Mouse (Mus musculus): ENCODE measurements around the gene Cacng8. TPM values are rescaled to one million over a fixed set of nuclear protein-coding genes. Genes with fewer than 3 reads are reported as not detected.
"Not testable (repeated sequence)": the region's sequence is repeated elsewhere in the genome, so short reads cannot be mapped to it uniquely, and the experiment has no call there.

Gene Cacng8
- polyA plus RNA-seq, 1 experiment from 2014 or later = 5.1 TPM

DNA sequence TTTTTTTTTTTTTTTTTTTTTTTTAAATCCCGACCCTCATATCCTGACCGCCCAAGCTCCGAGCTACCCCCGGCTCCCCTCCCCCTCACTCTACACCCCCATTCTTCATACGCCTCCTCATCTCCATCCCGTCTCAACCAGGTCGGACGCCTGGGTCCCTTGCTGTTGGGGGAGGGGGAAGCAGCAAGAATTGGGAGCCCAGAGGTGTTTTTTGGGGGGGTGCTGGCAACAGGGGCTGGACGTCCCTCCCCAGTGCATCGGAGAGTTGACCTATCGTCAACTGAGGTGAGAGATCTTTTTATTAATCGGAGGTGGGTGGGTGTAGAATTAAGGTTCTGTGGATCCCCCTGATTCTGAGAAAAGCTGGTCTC is 583 bp downstream of the Cacng8 start:
- no peaks in the 10 kb centered on the region for H3K4me1 ChIP-seq (replicated peaks; ENCODE audit: control insufficient read depth, insufficient read depth, low read length)
- H3K27me3 ChIP-seq (ENCODE audit: control insufficient read depth, insufficient read depth, low read length) = no peaks in the 10 kb centered on the region
- H3K4me3 ChIP-seq (ENCODE audit: low read depth, low read length) = peak overlapping the region; percentile 31
- no peaks in the 10 kb centered on the region for H3K9me3 ChIP-seq (ENCODE audit: control insufficient read depth, low read length)
- ATAC-seq (ENCODE audit: low FRiP score) = peak; percentile 43
- no peaks in the 10 kb centered on the region for H3K36me3 ChIP-seq (ENCODE audit: control insufficient read depth, insufficient read depth, low read length)
- H3K9ac ChIP-seq (ENCODE audit: low read depth, low read length) = peak overlapping the region; percentile 53
- H3K4me2 ChIP-seq (replicated peaks; ENCODE audit: low read depth, low read length) = peak overlapping the region; percentile 70
- WGBS = 3% methylated on average over 12 of the region's 12 CpGs
- peak; percentile 26 for DNase-seq (ENCODE audit: low spot score)
- H3K27ac ChIP-seq (ENCODE audit: low read depth, low read length) = no peak overlapping the region

DNA sequence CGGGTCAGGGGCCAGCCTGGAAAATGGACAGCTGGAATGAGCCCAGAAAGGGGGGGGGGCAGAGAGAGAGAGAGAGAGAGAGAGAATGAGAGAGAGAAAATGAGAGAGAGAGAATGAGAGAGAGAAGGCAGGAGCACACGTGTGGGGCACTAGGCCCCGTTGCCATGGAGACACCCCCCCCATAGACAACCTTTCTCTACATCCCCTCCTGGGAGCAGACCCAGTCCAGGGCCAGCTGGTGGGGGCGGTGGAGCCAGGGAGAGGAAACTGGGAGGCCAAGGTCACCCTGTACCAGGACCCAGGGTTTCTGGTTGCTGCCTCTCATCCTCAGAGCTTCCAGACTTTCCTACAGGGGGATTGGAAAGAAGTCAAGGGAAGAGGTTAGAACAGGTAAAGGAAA is 1.3 kb downstream of the Cacng8 start:
- ATAC-seq (ENCODE audit: low FRiP score) (peak; percentile 69), DNase-seq (ENCODE audit: low spot score) (peak; percentile 52)
- no peak overlapping the region for H3K27ac ChIP-seq (ENCODE audit: low read depth, low read length)
- no peaks in the 10 kb centered on the region for H3K9me3 ChIP-seq (ENCODE audit: control insufficient read depth, low read length)
- no peaks in the 10 kb centered on the region for H3K4me1 ChIP-seq (replicated peaks; ENCODE audit: control insufficient read depth, insufficient read depth, low read length)
- no peaks in the 10 kb centered on the region for H3K36me3 ChIP-seq (ENCODE audit: control insufficient read depth, insufficient read depth, low read length)
- H3K4me3 ChIP-seq (ENCODE audit: low read depth, low read length) = no peak overlapping the region
- no peaks in the 10 kb centered on the region for H3K27me3 ChIP-seq (ENCODE audit: control insufficient read depth, insufficient read depth, low read length)
- H3K4me2 ChIP-seq (replicated peaks; ENCODE audit: low read depth, low read length) = peak overlapping the region; percentile 70; the same call in 1 of the 2 replicates
- H3K9ac ChIP-seq (ENCODE audit: low read depth, low read length) = no peak overlapping the region
- 9% methylated on average over 4 of the region's 4 CpGs for WGBS

DNA sequence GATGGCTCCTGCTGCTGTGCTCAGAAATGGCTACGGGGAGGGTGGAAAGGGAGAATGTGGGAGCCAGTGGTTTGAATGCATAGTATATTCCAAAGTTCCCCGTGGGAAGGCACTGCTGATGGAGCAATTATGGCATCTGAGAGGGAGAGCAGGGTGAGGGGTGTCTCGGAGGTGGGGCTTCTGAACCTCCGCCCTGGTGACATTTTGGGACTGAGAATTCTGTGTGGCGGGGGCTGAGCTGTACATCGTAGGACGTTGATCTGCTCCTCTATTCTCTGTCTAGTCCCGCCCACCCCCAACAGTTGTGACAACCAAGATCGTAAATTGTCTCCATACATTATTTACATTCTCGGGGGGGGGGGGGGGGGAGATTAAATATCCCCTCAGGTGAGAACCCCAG is 6.9 kb downstream of the Cacng8 start:
- Histone ChIP-seq H3K4me2 (replicated peaks; ENCODE audit: low read depth, low read length) (no peak overlapping the region), H3K4me3 (ENCODE audit: low read depth, low read length) (no peak overlapping the region)
- WGBS = 63% methylated on average over 9 of the region's 10 CpGs

DNA sequence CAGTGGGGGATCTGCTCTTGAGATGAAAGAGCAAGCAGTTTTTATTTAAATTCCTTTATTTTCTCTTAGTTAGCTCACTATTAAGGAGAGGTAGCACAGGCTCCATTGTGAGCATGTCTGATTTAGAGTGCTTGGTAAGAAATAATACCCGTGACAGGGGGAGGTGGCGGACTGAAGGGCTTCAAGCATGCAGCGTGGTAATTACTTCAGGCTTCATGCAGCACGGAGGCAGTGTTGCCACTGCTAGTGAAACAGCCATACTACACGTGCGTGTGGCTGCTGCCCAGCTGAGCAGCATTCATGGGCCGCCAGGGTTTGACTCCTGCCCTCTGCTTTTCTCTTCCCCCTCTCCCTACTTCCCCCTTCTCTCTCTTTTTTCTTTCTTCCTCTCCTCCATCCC is 7.3 kb downstream of the Cacng8 start:
- Histone ChIP-seq H3K27ac (ENCODE audit: low read depth, low read length) (no peak overlapping the region), H3K9ac (ENCODE audit: low read depth, low read length) (no peak overlapping the region), H3K9me3 (ENCODE audit: control insufficient read depth, low read length) (no peaks in the 10 kb centered on the region), H3K4me2 (replicated peaks; ENCODE audit: low read depth, low read length) (no peak overlapping the region), H3K36me3 (ENCODE audit: control insufficient read depth, insufficient read depth, low read length) (no peaks in the 10 kb centered on the region), H3K27me3 (ENCODE audit: control insufficient read depth, insufficient read depth, low read length) (no peaks in the 10 kb centered on the region), H3K4me1 (replicated peaks; ENCODE audit: control insufficient read depth, insufficient read depth, low read length) (no peaks in the 10 kb centered on the region), H3K4me3 (ENCODE audit: low read depth, low read length) (no peak overlapping the region)
- peak; percentile 24 for DNase-seq (ENCODE audit: low spot score)
- 27% methylated on average over 7 of the region's 7 CpGs for WGBS
- peak; percentile 83 for ATAC-seq (ENCODE audit: low FRiP score)

More for the DNA sequence above, 6.9 kb downstream of the Cacng8 start:
- Histone ChIP-seq H3K9me3 (ENCODE audit: control insufficient read depth, low read length) (no peaks in the 10 kb centered on the region), H3K4me1 (replicated peaks; ENCODE audit: control insufficient read depth, insufficient read depth, low read length) (no peaks in the 10 kb centered on the region), H3K27ac (ENCODE audit: low read depth, low read length) (no peak overlapping the region), H3K27me3 (ENCODE audit: control insufficient read depth, insufficient read depth, low read length) (no peaks in the 10 kb centered on the region), H3K36me3 (ENCODE audit: control insufficient read depth, insufficient read depth, low read length) (no peaks in the 10 kb centered on the region), H3K9ac (ENCODE audit: low read depth, low read length) (no peak overlapping the region)
- ATAC-seq (ENCODE audit: low FRiP score) (peak; percentile 48), DNase-seq (ENCODE audit: low spot score) (no peak)

DNA sequence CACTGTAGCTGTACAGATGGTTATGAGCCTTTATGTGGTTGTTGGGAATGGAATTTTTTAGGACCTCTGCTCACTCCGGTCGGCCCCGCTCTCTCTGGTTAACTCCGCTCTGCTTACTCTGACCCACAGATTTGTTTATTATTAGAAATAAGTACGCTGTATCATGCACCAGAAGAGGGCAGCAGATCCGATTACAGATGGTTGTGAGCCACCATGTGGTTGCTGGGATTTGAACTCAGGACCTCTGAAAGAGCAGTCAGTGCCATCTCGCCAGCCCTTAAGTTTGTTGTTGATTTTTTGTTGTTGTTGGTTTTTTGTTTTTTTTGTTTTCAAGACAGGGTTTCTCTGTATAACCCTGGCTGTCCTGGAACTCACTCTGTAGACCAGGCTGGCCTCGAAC is 7.9 kb downstream of the Cacng8 start:
- 97% methylated on average over 8 of the region's 8 CpGs for WGBS
- H3K36me3 ChIP-seq (ENCODE audit: control insufficient read depth, insufficient read depth, low read length); ATAC-seq (ENCODE audit: low FRiP score); H3K4me3 ChIP-seq (ENCODE audit: low read depth, low read length); H3K27ac ChIP-seq (ENCODE audit: low read depth, low read length); H3K27me3 ChIP-seq (ENCODE audit: control insufficient read depth, insufficient read depth, low read length); DNase-seq (ENCODE audit: low spot score); H3K9me3 ChIP-seq (ENCODE audit: control insufficient read depth, low read length); H3K9ac ChIP-seq (ENCODE audit: low read depth, low read length); H3K4me2 ChIP-seq (replicated peaks; ENCODE audit: low read depth, low read length); H3K4me1 ChIP-seq (replicated peaks; ENCODE audit: control insufficient read depth, insufficient read depth, low read length): not testable (repeated sequence)

DNA sequence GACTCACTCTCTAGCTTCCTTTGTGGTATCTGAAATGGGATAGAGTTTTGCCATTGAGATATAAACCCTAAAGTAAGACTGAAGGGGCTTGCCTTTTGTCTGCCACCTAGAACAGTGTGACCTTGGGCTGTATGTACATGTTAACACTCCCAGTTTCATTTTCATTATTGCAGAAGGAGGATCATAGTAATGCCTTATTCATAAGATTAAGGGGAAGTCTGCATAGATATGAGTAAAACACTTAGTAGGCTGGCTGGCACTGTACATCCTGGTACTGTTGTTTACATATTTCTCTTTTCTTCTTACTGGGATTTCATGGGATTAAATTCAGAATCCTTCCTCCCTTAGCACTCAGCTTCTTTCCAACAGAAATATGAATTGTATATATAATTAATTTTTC is 9.5 kb downstream of the Cacng8 start:
- Histone ChIP-seq H3K9me3 (ENCODE audit: control insufficient read depth, low read length) (no peaks in the 10 kb centered on the region), H3K4me1 (replicated peaks; ENCODE audit: control insufficient read depth, insufficient read depth, low read length) (no peaks in the 10 kb centered on the region), H3K9ac (ENCODE audit: low read depth, low read length) (no peak overlapping the region), H3K27me3 (ENCODE audit: control insufficient read depth, insufficient read depth, low read length) (no peaks in the 10 kb centered on the region), H3K4me2 (replicated peaks; ENCODE audit: low read depth, low read length) (no peak overlapping the region), H3K27ac (ENCODE audit: low read depth, low read length) (no peak overlapping the region), H3K4me3 (ENCODE audit: low read depth, low read length) (no peak overlapping the region), H3K36me3 (ENCODE audit: control insufficient read depth, insufficient read depth, low read length) (no peaks in the 10 kb centered on the region)
- DNase-seq (ENCODE audit: low spot score) (no peak), ATAC-seq (ENCODE audit: low FRiP score) (no peak)

DNA sequence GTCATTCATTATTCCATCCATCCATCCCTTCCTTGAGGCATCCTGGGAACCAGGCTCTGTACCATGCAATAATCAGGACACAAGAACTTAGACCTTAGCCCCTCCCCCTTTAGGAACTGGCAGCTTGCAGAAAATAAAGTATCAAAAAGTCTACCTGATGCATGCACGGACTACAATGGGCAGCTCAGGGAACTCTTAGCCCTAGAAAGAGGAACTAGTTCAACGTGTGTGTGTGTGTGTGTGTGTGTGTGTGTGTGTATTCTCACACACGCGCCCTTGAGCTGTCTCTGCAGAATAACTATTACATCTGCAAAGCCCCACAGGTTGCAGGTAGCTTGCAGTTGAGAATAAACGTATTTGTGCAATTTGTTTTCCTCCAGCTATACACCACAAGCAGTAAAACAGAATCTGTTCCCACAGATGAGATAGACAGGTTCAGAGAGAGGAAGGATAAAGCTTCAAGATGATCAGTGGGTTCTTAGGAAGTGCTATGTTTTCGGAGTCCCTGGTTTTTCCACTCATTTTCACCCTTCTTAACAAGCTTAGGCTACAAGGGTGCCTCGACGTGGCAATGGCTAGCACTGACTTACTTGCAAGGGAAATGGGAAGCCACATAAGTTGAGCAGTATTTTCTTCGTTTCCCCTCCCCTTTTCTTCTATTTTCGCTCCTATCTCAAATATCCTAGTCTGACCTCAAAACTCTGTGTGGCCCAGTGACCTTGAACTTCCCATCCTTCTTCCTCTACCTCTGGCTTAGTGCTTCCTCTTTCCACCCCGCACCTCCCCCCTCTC is 19.4 kb downstream of the Cacng8 start:
- H3K4me2 ChIP-seq (replicated peaks; ENCODE audit: low read depth, low read length) = no peak overlapping the region
- no peak overlapping the region for H3K27ac ChIP-seq (ENCODE audit: low read depth, low read length)
- no peak overlapping the region for H3K4me3 ChIP-seq (ENCODE audit: low read depth, low read length)
- H3K4me1 ChIP-seq (replicated peaks; ENCODE audit: control insufficient read depth, insufficient read depth, low read length) = 0 out of 2 replicates have a peak, but pooled peaks cover 4% of the 10 kb centered on the region
- ATAC-seq (ENCODE audit: low FRiP score) = no peak
- no peaks in the 10 kb centered on the region for H3K36me3 ChIP-seq (ENCODE audit: control insufficient read depth, insufficient read depth, low read length)
- H3K27me3 ChIP-seq (ENCODE audit: control insufficient read depth, insufficient read depth, low read length) = peaks cover 28% of the 10 kb centered on the region
- WGBS = 66% methylated on average over 11 of the region's 11 CpGs
- peak; percentile 4 for DNase-seq (ENCODE audit: low spot score)
- H3K9ac ChIP-seq (ENCODE audit: low read depth, low read length) = no peak overlapping the region
- no peaks in the 10 kb centered on the region for H3K9me3 ChIP-seq (ENCODE audit: control insufficient read depth, low read length)

DNA sequence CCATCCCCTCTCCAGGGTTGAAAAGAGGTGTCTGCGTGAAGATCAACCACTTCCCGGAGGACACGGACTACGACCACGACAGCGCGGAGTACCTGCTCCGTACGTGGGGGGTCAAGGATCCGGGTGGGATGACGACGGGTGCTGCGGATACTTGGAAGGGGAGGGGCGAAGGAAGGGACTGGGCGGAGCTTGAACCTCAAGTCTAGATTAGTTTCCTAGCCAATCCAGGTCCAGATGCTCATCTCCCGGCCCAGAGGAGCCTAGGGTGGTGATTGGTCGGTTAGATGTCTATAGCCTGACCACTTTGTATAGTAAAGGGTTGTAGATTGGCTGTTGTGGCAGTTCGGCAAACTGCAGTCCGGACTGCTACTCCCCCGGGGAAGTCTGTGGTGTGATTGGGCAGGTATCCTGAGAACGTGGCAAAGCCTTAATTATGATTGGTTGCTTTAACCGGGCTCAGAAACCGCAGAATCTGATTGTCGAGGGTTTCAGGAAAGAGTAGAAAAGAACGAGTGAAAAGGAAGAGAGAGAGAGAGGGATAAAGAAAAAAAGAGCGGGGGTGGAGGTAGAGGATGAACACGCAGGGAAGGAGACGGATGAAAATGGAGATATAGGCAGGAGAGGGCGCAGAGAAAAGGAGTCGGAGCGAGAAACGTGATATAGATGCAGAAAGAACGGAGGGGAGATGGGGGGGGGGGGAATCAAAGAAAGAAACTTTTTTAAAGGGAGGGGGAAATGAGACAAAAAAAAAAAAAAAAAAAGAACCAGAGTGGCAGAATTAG is 20.9 kb downstream of the Cacng8 start:
- DNase-seq (ENCODE audit: low spot score) (peak; percentile 84), ATAC-seq (ENCODE audit: low FRiP score) (peak; percentile 94)
- Histone ChIP-seq H3K27me3 (ENCODE audit: control insufficient read depth, insufficient read depth, low read length) (peaks cover 40% of the 10 kb centered on the region), H3K36me3 (ENCODE audit: control insufficient read depth, insufficient read depth, low read length) (no peaks in the 10 kb centered on the region), H3K27ac (ENCODE audit: low read depth, low read length) (no peak overlapping the region), H3K4me2 (replicated peaks; ENCODE audit: low read depth, low read length) (peak overlapping the region; percentile 75), H3K4me1 (replicated peaks; ENCODE audit: control insufficient read depth, insufficient read depth, low read length) (0 out of 2 replicates have a peak, but pooled peaks cover 4% of the 10 kb centered on the region), H3K9ac (ENCODE audit: low read depth, low read length) (0 out of 2 replicates have a peak overlapping the region, but pooled peaks have one; percentile 23), H3K4me3 (ENCODE audit: low read depth, low read length) (peak overlapping the region; percentile 42), H3K9me3 (ENCODE audit: control insufficient read depth, low read length) (no peaks in the 10 kb centered on the region)
- under 1% methylated on average over 33 of the region's 33 CpGs for WGBS
